Mouse (Mus musculus): ENCODE results near the gene Setd3. TPM values are rescaled to one million over a fixed set of nuclear protein-coding genes. Genes with fewer than 3 reads are reported as not detected.

The Setd3 gene
- 62.4 and 64.4 TPM in 2 replicates for polyA plus RNA-seq (2014; fragmentation: Nextera tagmentation; extraction: Ambion mirVana)

GRCm38 (mm10) chr12:108179246-108179320 is at the start of gene Setd3:
Gene Setd3, minus strand, starts transcription at chr12:108179314.
- peaks cover 23% of the 10 kb centered on the region for H3K4me1 ChIP-seq (ENCODE audit: control insufficient read depth, insufficient read depth, low read length)
- H3K27me3 ChIP-seq (ENCODE audit: control insufficient read depth, insufficient read depth, low read length), result no peaks in the 10 kb centered on the region
- H3K27ac ChIP-seq (ENCODE audit: low read depth, low read length), result peak within 1 kb of the TSS; percentile 92
- no peak for ATAC-seq (replicated peaks; ENCODE audit: insufficient number of reproducible peaks, low FRiP score, low TSS enrichment)
- H3K4me3 ChIP-seq (ENCODE audit: low read depth, low read length), result peak within 1 kb of the TSS; percentile 68
- H3K36me3 ChIP-seq (ENCODE audit: control insufficient read depth, insufficient read depth, low read length), result 0 out of 2 replicates have a peak, but pooled peaks cover 3% of the 10 kb centered on the region
- H3K4me2 ChIP-seq, result peak within 1 kb of the TSS; percentile 85
- H3K9ac ChIP-seq (ENCODE audit: low read depth, low read length), result peak within 1 kb of the TSS; percentile 92
- 0% methylated on average over 8 of the region's 9 CpGs for WGBS (ENCODE audit: insufficient replicate concordance)
- no peaks in the 10 kb centered on the region for H3K9me3 ChIP-seq (replicated peaks; ENCODE audit: control insufficient read depth, low read length)

- Histone ChIP-seq H3K27me3 (ENCODE audit: control insufficient read depth, insufficient read depth, low read length) (no peaks in the 10 kb centered on the region), H3K9ac (ENCODE audit: low read depth, low read length) (no peak overlapping the region), H3K4me1 (ENCODE audit: control insufficient read depth, insufficient read depth, low read length) (peaks cover 76% of the 10 kb centered on the region), H3K4me2 (no peak overlapping the region), H3K4me3 (ENCODE audit: low read depth, low read length) (no peak overlapping the region), H3K27ac (ENCODE audit: low read depth, low read length) (no peak overlapping the region), H3K36me3 (ENCODE audit: control insufficient read depth, insufficient read depth, low read length) (no peaks in the 10 kb centered on the region), H3K9me3 (replicated peaks; ENCODE audit: control insufficient read depth, low read length) (no peaks in the 10 kb centered on the region)
- no peak for ATAC-seq (replicated peaks; ENCODE audit: insufficient number of reproducible peaks, low FRiP score, low TSS enrichment)
- WGBS (ENCODE audit: insufficient replicate concordance), result 71% methylated on average over 16 of the region's 16 CpGs
Measured at GRCm38 (mm10) chr12:108227527-108227926, 48.4 kb upstream of the Setd3 start.

DNA sequence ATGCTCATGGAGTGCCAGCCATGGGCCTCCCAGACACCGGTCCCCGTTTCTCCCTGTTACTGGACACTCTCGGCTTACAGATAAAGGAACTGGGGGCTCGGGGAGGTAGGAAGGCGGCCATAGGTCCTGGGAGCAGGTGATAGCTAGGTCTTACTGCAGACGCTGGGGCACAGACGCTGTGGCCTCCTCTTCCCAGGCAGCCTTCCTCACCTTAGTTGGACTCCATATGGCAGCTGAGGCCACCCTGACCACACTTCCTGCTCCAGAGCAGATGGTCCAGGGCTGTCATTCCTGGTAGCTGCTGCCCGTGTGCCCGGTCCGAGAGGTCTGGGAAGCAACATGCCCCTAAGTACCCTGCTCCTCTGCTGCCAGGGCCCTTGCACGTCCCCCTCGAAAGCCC is 47.8 kb upstream of the Setd3 start:
- Histone ChIP-seq H3K9me3 (replicated peaks; ENCODE audit: control insufficient read depth, low read length) (no peaks in the 10 kb centered on the region), H3K4me3 (ENCODE audit: low read depth, low read length) (no peak overlapping the region), H3K36me3 (ENCODE audit: control insufficient read depth, insufficient read depth, low read length) (no peaks in the 10 kb centered on the region), H3K27ac (ENCODE audit: low read depth, low read length) (no peak overlapping the region), H3K4me2 (no peak overlapping the region), H3K9ac (ENCODE audit: low read depth, low read length) (peak overlapping the region; percentile 28; the same call in 1 of the 2 replicates), H3K27me3 (ENCODE audit: control insufficient read depth, insufficient read depth, low read length) (no peaks in the 10 kb centered on the region), H3K4me1 (ENCODE audit: control insufficient read depth, insufficient read depth, low read length) (peaks cover 76% of the 10 kb centered on the region)
- ATAC-seq (replicated peaks; ENCODE audit: insufficient number of reproducible peaks, low FRiP score, low TSS enrichment), result no peak
- 81% methylated on average over 12 of the region's 12 CpGs for WGBS (ENCODE audit: insufficient replicate concordance)

DNA sequence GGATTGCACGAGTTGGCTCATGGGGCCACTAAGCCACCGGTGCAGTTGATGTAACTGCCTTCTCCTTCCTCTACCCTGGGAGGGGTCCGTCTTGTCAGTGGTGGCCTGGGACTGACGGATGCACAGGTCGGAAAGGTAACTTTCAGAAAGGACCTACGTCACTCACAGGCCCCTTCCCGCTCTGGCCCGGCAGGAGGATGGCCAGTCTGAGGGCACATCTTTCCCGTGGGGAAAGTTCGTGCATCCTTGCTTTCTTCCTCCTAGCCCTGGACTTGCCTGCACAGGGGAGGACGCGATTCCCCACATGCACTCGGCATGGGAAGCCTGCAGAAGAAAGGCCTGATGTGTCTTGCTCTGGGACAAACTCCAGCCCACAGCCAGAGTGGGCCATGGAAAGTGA is 47.1 kb upstream of the Setd3 start:
- Histone ChIP-seq H3K4me1 (ENCODE audit: control insufficient read depth, insufficient read depth, low read length) (peaks cover 72% of the 10 kb centered on the region), H3K4me2 (no peak overlapping the region), H3K4me3 (ENCODE audit: low read depth, low read length) (no peak overlapping the region), H3K27ac (ENCODE audit: low read depth, low read length) (no peak overlapping the region), H3K9me3 (replicated peaks; ENCODE audit: control insufficient read depth, low read length) (no peaks in the 10 kb centered on the region), H3K9ac (ENCODE audit: low read depth, low read length) (0 out of 2 replicates have a peak overlapping the region, but pooled peaks have one; percentile 28), H3K27me3 (ENCODE audit: control insufficient read depth, insufficient read depth, low read length) (no peaks in the 10 kb centered on the region), H3K36me3 (ENCODE audit: control insufficient read depth, insufficient read depth, low read length) (no peaks in the 10 kb centered on the region)
- no peak for ATAC-seq (replicated peaks; ENCODE audit: insufficient number of reproducible peaks, low FRiP score, low TSS enrichment)
- 76% methylated on average over 13 of the region's 13 CpGs for WGBS (ENCODE audit: insufficient replicate concordance)

- Histone ChIP-seq H3K9ac (ENCODE audit: low read depth, low read length) (0 out of 2 replicates have a peak overlapping the region, but pooled peaks have one; percentile 2), H3K4me1 (ENCODE audit: control insufficient read depth, insufficient read depth, low read length) (peaks cover 69% of the 10 kb centered on the region), H3K4me3 (ENCODE audit: low read depth, low read length) (no peak overlapping the region), H3K27me3 (ENCODE audit: control insufficient read depth, insufficient read depth, low read length) (no peaks in the 10 kb centered on the region), H3K4me2 (no peak overlapping the region), H3K36me3 (ENCODE audit: control insufficient read depth, insufficient read depth, low read length) (no peaks in the 10 kb centered on the region), H3K27ac (ENCODE audit: low read depth, low read length) (no peak overlapping the region), H3K9me3 (replicated peaks; ENCODE audit: control insufficient read depth, low read length) (no peaks in the 10 kb centered on the region)
- ATAC-seq (replicated peaks; ENCODE audit: insufficient number of reproducible peaks, low FRiP score, low TSS enrichment), result no peak
- 59% methylated on average over 7 of the region's 7 CpGs for WGBS (ENCODE audit: insufficient replicate concordance)
Measured at GRCm38 (mm10) chr12:108225781-108226180, 46.7 kb upstream of the Setd3 start.

DNA sequence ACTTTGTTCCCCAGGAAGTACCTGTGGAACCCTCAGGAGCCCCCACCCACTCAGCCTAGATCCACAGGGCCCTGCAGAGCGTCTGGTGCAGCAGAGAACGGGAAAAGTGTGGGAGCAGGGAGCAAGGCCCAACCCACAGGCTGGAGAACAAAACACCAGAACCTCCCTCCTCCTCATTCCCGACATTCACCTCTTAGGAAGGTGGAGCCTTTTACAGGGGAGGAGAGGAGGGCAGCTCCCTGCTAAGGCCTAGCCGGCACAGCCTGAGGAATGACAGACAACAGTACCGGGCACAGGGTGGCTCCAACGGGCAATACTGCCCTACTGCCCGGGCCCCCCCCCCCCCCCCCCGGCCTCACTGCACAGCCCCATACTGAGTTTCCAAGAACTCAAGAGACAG is 44.2 kb upstream of the Setd3 start:
- Histone ChIP-seq H3K9ac (ENCODE audit: low read depth, low read length) (peak overlapping the region; percentile 59), H3K27me3 (ENCODE audit: control insufficient read depth, insufficient read depth, low read length) (no peaks in the 10 kb centered on the region), H3K4me3 (ENCODE audit: low read depth, low read length) (no peak overlapping the region), H3K4me2 (no peak overlapping the region), H3K27ac (ENCODE audit: low read depth, low read length) (peak overlapping the region; percentile 35; the same call in 1 of the 2 replicates), H3K36me3 (ENCODE audit: control insufficient read depth, insufficient read depth, low read length) (no peaks in the 10 kb centered on the region), H3K4me1 (ENCODE audit: control insufficient read depth, insufficient read depth, low read length) (peaks cover 78% of the 10 kb centered on the region), H3K9me3 (replicated peaks; ENCODE audit: control insufficient read depth, low read length) (no peaks in the 10 kb centered on the region)
- 44% methylated on average over 6 of the region's 8 CpGs for WGBS (ENCODE audit: insufficient replicate concordance)
- no peak for ATAC-seq (replicated peaks; ENCODE audit: insufficient number of reproducible peaks, low FRiP score, low TSS enrichment)

GRCm38 (mm10) chr12:108221712-108222111 is 42.6 kb upstream of the Setd3 start:
- Histone ChIP-seq H3K4me2 (no peak overlapping the region), H3K9ac (ENCODE audit: low read depth, low read length) (no peak overlapping the region), H3K4me1 (ENCODE audit: control insufficient read depth, insufficient read depth, low read length) (peaks cover 79% of the 10 kb centered on the region), H3K9me3 (replicated peaks; ENCODE audit: control insufficient read depth, low read length) (no peaks in the 10 kb centered on the region), H3K27ac (ENCODE audit: low read depth, low read length) (no peak overlapping the region), H3K4me3 (ENCODE audit: low read depth, low read length) (no peak overlapping the region), H3K27me3 (ENCODE audit: control insufficient read depth, insufficient read depth, low read length) (no peaks in the 10 kb centered on the region), H3K36me3 (ENCODE audit: control insufficient read depth, insufficient read depth, low read length) (no peaks in the 10 kb centered on the region)
- WGBS (ENCODE audit: insufficient replicate concordance), result 84% methylated on average over 7 of the region's 7 CpGs
- ATAC-seq (replicated peaks; ENCODE audit: insufficient number of reproducible peaks, low FRiP score, low TSS enrichment), result no peak

DNA sequence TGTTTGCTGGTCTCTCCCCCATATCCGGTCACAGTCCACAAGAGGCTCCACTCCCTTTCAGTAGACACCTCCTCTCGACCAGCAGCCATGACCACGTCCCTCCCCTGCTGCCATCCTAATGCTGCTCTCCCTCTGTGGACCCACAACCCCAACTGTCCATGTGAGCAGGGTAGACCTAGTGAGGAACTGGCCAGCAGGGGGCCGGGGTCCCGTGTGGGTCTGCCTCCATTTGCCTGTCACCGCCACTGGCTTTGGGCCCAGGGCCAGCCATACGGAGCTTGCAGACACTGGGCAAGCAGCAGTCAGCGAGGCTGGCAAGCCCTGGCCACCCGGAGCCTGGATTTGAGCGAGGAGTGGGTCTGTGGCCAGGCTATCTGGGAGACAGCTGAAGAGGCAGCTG is 42.1 kb upstream of the Setd3 start:
- H3K36me3 ChIP-seq (ENCODE audit: control insufficient read depth, insufficient read depth, low read length), result no peaks in the 10 kb centered on the region
- no peak overlapping the region for H3K4me3 ChIP-seq (ENCODE audit: low read depth, low read length)
- no peak overlapping the region for H3K9ac ChIP-seq (ENCODE audit: low read depth, low read length)
- H3K4me1 ChIP-seq (ENCODE audit: control insufficient read depth, insufficient read depth, low read length), result peaks cover 75% of the 10 kb centered on the region
- no peaks in the 10 kb centered on the region for H3K9me3 ChIP-seq (replicated peaks; ENCODE audit: control insufficient read depth, low read length)
- WGBS (ENCODE audit: insufficient replicate concordance), result 62% methylated on average over 10 of the region's 10 CpGs
- H3K27ac ChIP-seq (ENCODE audit: low read depth, low read length), result no peak overlapping the region
- no peak overlapping the region for H3K4me2 ChIP-seq
- no peak for ATAC-seq (replicated peaks; ENCODE audit: insufficient number of reproducible peaks, low FRiP score, low TSS enrichment)
- no peaks in the 10 kb centered on the region for H3K27me3 ChIP-seq (ENCODE audit: control insufficient read depth, insufficient read depth, low read length)

- peaks cover 70% of the 10 kb centered on the region for H3K4me1 ChIP-seq (ENCODE audit: control insufficient read depth, insufficient read depth, low read length)
- 71% methylated on average over 12 of the region's 12 CpGs for WGBS (ENCODE audit: insufficient replicate concordance)
- H3K9me3 ChIP-seq (replicated peaks; ENCODE audit: control insufficient read depth, low read length), result no peaks in the 10 kb centered on the region
- H3K36me3 ChIP-seq (ENCODE audit: control insufficient read depth, insufficient read depth, low read length), result no peaks in the 10 kb centered on the region
- no peak overlapping the region for H3K4me2 ChIP-seq
- H3K4me3 ChIP-seq (ENCODE audit: low read depth, low read length), result no peak overlapping the region
- H3K9ac ChIP-seq (ENCODE audit: low read depth, low read length), result no peak overlapping the region
- H3K27me3 ChIP-seq (ENCODE audit: control insufficient read depth, insufficient read depth, low read length), result no peaks in the 10 kb centered on the region
- no peak for ATAC-seq (replicated peaks; ENCODE audit: insufficient number of reproducible peaks, low FRiP score, low TSS enrichment)
- H3K27ac ChIP-seq (ENCODE audit: low read depth, low read length), result no peak overlapping the region
Measured at GRCm38 (mm10) chr12:108220621-108221020, 41.5 kb upstream of the Setd3 start.

All from heart, embryonic 11.5 days (tissue).